Mouse (Mus musculus) CH12.LX (cell line): ENCODE results near the gene Zmynd19. TPM values are rescaled to one million over a fixed set of nuclear protein-coding genes. Genes with fewer than 3 reads are reported as not detected.

Experiments
- DNase-seq: peaks from one replicate; pipeline ENCODE4 v3.0.0-alpha.2; 2013; ENCODE audit errors: extremely low read depth
- H3K27ac ChIP-seq: 2 replicates; pipeline ENCODE4 v1.5.1; 2012; ENCODE audit warnings: low read depth, mild to moderate bottlenecking, control low read depth, moderate library complexity; ENCODE audit not compliant: insufficient read depth
- H3K27me3 ChIP-seq: replicated peaks from 2 replicates; pipeline ENCODE3; 2012; ENCODE audit warnings: inconsistent platforms
- H3K36me3 ChIP-seq, 2 experiments: replicated peaks in 1 of 2; 2 replicates each; pipeline versions ENCODE3 to v1.6.1; 2012; ENCODE audit warnings: inconsistent platforms in 1 of 2, low read length in 1 of 2, mild to moderate bottlenecking in 1 of 2, mixed read lengths in 1 of 2, moderate library complexity in 1 of 2; ENCODE audit not compliant: control insufficient read depth in 1 of 2, insufficient read depth in 1 of 2
- H3K4me1 ChIP-seq, 2 experiments: 2 replicates each; pipeline ENCODE4 v1.6.1; 2012; ENCODE audit warnings: inconsistent platforms in 1 of 2, moderate library complexity in 1 of 2; ENCODE audit not compliant: insufficient read depth in 2 of 2, control insufficient read depth in 1 of 2
- H3K4me2 ChIP-seq: 2 replicates; pipeline ENCODE4 v1.6.1; 2012; ENCODE audit warnings: low read depth, mild to moderate bottlenecking, control low read depth; ENCODE audit not compliant: poor library complexity, insufficient read depth, severe bottlenecking
- H3K4me3 ChIP-seq, 3 experiments: fragments of 150-350 bp in 1 of 3; sonication (generic) in 1 of 3; replicated peaks in 1 of 3; 2 replicates each; pipeline versions ENCODE3 to v1.5.1; 2011 to 2012; ENCODE audit warnings: low read depth in 2 of 3, low read length in 2 of 3, mild to moderate bottlenecking in 2 of 3, moderate library complexity in 2 of 3, control low read depth in 1 of 3, improper control_type of control experiment in 1 of 3, inconsistent platforms in 1 of 3, mixed read lengths in 1 of 3; ENCODE audit not compliant: poor library complexity in 1 of 3
- H3K79me2 ChIP-seq: replicated peaks from 2 replicates; pipeline ENCODE4 v1.6.1; 2012; ENCODE audit warnings: mild to moderate bottlenecking, moderate library complexity; ENCODE audit not compliant: control insufficient read depth, poor library complexity, insufficient read depth, severe bottlenecking; ENCODE audit errors: extremely low read depth
- H3K9ac ChIP-seq: 2 replicates; pipeline ENCODE4 v1.6.1; 2012; ENCODE audit warnings: low read depth, mild to moderate bottlenecking, control low read depth, moderate library complexity; ENCODE audit not compliant: insufficient read depth
- H3K9me3 ChIP-seq: replicated peaks from 2 replicates; pipeline ENCODE3; 2012; ENCODE audit warnings: low read length, inconsistent platforms, mixed read lengths
- BHLHE40 ChIP-seq: IDR thresholded peaks from 2 replicates; pipeline ENCODE4 v1.6.1; 2011; ENCODE audit warnings: mild to moderate bottlenecking, low read depth, low read length, improper control_type of control experiment
- CHD1 ChIP-seq: IDR thresholded peaks from 2 replicates; pipeline ENCODE4 v1.6.1; 2012; ENCODE audit warnings: low read depth, low read length, improper control_type of control experiment, inconsistent platforms
- E2F4 ChIP-seq: IDR thresholded peaks from 2 replicates; pipeline ENCODE4 v1.6.1; 2011; ENCODE audit warnings: low read depth, low read length, improper control_type of control experiment; ENCODE audit not compliant: insufficient replicate concordance
- ETS1 ChIP-seq: conservative IDR thresholded peaks from 2 replicates; pipeline ENCODE4 v1.6.1; 2012; ENCODE audit warnings: low read depth, mild to moderate bottlenecking, inconsistent platforms, low read length, improper control_type of control experiment, moderate library complexity
- HCFC1 ChIP-seq: IDR thresholded peaks from 2 replicates; pipeline ENCODE4 v1.6.1; 2012; ENCODE audit warnings: low read depth, mild to moderate bottlenecking, inconsistent platforms, low read length, improper control_type of control experiment
- JUN ChIP-seq: IDR thresholded peaks from 2 replicates; pipeline ENCODE4 v1.6.1; 2011; ENCODE audit warnings: low read depth, mild to moderate bottlenecking, low read length, improper control_type of control experiment, moderate library complexity; ENCODE audit not compliant: insufficient read depth
- KAT2A ChIP-seq: IDR thresholded peaks from 2 replicates; pipeline ENCODE4 v1.6.1; 2012; ENCODE audit warnings: low read length, improper control_type of control experiment, inconsistent platforms; ENCODE audit not compliant: insufficient replicate concordance
- MAFK ChIP-seq: IDR thresholded peaks from 2 replicates; pipeline ENCODE4 v1.6.1; 2011; ENCODE audit warnings: low read length, improper control_type of control experiment; ENCODE audit not compliant: insufficient replicate concordance
- MAZ ChIP-seq: IDR thresholded peaks from 2 replicates; pipeline ENCODE4 v1.6.1; 2012; ENCODE audit warnings: low read depth, mild to moderate bottlenecking, inconsistent platforms, low read length, improper control_type of control experiment, moderate library complexity
- MYC ChIP-seq: IDR thresholded peaks from 2 replicates; pipeline ENCODE4 v1.6.1; 2011; ENCODE audit warnings: low read depth, mild to moderate bottlenecking, improper control_type of control experiment, low read length
- POLR2AphosphoS2 ChIP-seq: IDR thresholded peaks from 2 replicates; pipeline ENCODE4 v1.6.1; 2011; ENCODE audit warnings: low read depth, low read length, improper control_type of control experiment
- RAD21 ChIP-seq: IDR thresholded peaks from 2 replicates; pipeline ENCODE4 v1.6.1; 2011; ENCODE audit warnings: low read depth, mild to moderate bottlenecking, low read length, improper control_type of control experiment, moderate library complexity
- SMC3 ChIP-seq: IDR thresholded peaks from 2 replicates; pipeline ENCODE4 v1.6.1; 2011; ENCODE audit warnings: low read depth, low read length, improper control_type of control experiment
- TBP ChIP-seq: conservative IDR thresholded peaks from 2 replicates; pipeline ENCODE4 v1.6.1; 2011; ENCODE audit warnings: low read depth, low read length, improper control_type of control experiment
- UBTF ChIP-seq: IDR thresholded peaks from 2 replicates; pipeline ENCODE4 v1.6.1; 2012; ENCODE audit warnings: low read depth, mild to moderate bottlenecking, inconsistent platforms, low read length, improper control_type of control experiment, moderate library complexity
- USF1 ChIP-seq: IDR thresholded peaks from 2 replicates; pipeline ENCODE4 v1.6.1; 2014; ENCODE audit warnings: low read depth, mild to moderate bottlenecking, inconsistent platforms, low read length, improper control_type of control experiment
- USF2 ChIP-seq: conservative IDR thresholded peaks from 2 replicates; pipeline ENCODE4 v1.6.1; 2011; ENCODE audit warnings: low read depth, low read length, improper control_type of control experiment
- ZC3H11A ChIP-seq: IDR thresholded peaks from 2 replicates; pipeline ENCODE4 v1.6.1; 2012; ENCODE audit warnings: low read depth, mild to moderate bottlenecking, inconsistent platforms, low read length, improper control_type of control experiment
- ZKSCAN1 ChIP-seq: IDR thresholded peaks from 2 replicates; pipeline ENCODE4 v1.6.1; 2012; ENCODE audit warnings: low read depth, inconsistent platforms, low read length, improper control_type of control experiment, borderline replicate concordance
- ZNF384 ChIP-seq: IDR thresholded peaks from 2 replicates; pipeline ENCODE4 v1.6.1; 2012; ENCODE audit warnings: low read depth, low read length, improper control_type of control experiment, inconsistent platforms
- dilution Hi-C: fragments of 300-500 bp; cut with MboI; formaldehyde crosslinking; loops from 2 replicates; pipeline ENCODE4 v1.14.3; 2020; ENCODE audit warnings: low sequenced_read_pairs; ENCODE audit not compliant: extremely low pct_unique_long_range_greater_than_20kb, extremely low pct_ligation_motif_present
- in situ Hi-C: fragments of 300-500 bp; cut with MboI; formaldehyde crosslinking; loops from 3 replicates; pipeline ENCODE4 v1.14.3; 2019; ENCODE audit warnings: low sequenced_read_pairs, low pct_ligation_motif_present, low pct_unique_long_range_greater_than_20kb, mixed read lengths
- polyA plus RNA-seq: library from polyadenylated mRNA; unstranded; fragments of >175 nt; gene quantifications from 2 replicates; pipeline ENCODE4 v1.2.1, GENCODE M21; 2012; ENCODE audit warnings: low read depth; ENCODE audit not compliant: insufficient read length
- total RNA-seq, 2 experiments: library from RNA; depleted of rRNA; stranded (reverse); fragments of 300-350 nt in 1 of 2; fragments of >200 nt in 1 of 2; gene quantifications; 2 replicates each; pipeline ENCODE4 v1.2.3; 2012 to 2014

Gene Zmynd19
- total and polyA plus RNA-seq, 3 experiments: 40.9 to 70.2 (median 41.6) TPM

DNA sequence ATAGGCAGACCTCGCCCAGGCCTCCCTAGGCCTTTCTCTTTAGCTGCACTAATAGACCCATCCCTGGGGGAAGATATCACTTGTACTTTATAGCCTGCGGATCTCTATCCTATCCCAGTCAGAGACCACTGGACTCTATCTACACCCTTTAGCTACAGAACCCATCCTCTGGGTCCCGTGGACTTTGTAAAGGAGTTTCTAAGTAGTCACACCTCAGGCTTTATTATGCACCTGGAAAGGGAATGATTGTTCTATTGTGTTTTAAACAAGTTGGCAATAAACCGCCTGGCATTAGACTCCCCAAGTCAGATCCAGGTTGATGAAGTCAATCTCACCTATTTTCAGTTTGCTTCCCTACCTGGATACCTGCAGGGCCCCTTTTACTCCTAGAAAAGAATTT is 37.4 kb upstream of the Zmynd19 start:
- peaks cover 29% of the 10 kb centered on the region for H3K79me2 ChIP-seq
- H3K27ac ChIP-seq: no peak overlapping the region
- no peaks in the 10 kb centered on the region for H3K9me3 ChIP-seq
- in situ Hi-C loops (no loop called here), dilution Hi-C loops (no loop called here)
- TF ChIP-seq MAFK (no peak), SMC3 (no peak), ZNF384 (no peak), BHLHE40 (no peak), POLR2AphosphoS2 (no peak), RAD21 (no peak), MYC (no peak), JUN (no peak), HCFC1 (no peak), KAT2A (no peak), ETS1 (no peak), CHD1 (no peak), E2F4 (no peak)
- no peak overlapping the region for H3K4me2 ChIP-seq
- no peak overlapping the region for H3K9ac ChIP-seq
- H3K27me3 ChIP-seq: no peaks in the 10 kb centered on the region
- H3K4me3 ChIP-seq: no peak overlapping the region
- H3K36me3 ChIP-seq: peaks cover 0 to 22% of the 10 kb centered on the region in 2 experiments
- H3K4me1 ChIP-seq: peaks cover 0 to 21% of the 10 kb centered on the region in 2 experiments; a peak in 2 of 4 replicates
- no peak for DNase-seq

DNA sequence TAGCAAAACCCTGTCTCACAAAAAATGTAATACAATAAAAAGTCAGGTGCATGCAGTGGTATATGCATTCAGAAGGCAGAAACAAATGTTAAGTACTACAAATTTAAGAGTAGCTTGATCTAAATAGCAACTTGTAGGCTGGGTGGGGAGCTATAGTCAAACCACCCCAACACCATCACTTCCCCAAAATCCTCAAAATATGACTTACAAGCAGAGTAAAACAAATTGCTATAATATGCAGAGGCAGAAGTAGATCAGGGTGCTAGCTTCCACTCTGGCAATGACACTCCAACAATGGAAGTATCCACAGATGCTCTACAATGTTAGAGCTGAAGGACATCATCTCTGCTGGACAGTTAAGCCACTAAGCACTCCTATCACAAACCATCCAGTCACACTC is 37.0 kb upstream of the Zmynd19 start:
- Histone ChIP-seq H3K4me2 (no peak overlapping the region), H3K9me3 (no peaks in the 10 kb centered on the region), H3K36me3 (peaks cover 0 to 22% of the 10 kb centered on the region in 2 experiments), H3K9ac (no peak overlapping the region), H3K27me3 (no peaks in the 10 kb centered on the region), H3K27ac (no peak overlapping the region), H3K79me2 (peaks cover 31% of the 10 kb centered on the region), H3K4me3 (no peak overlapping the region), H3K4me1 (peaks cover 0 to 25% of the 10 kb centered on the region in 2 experiments; a peak in 3 of 4 replicates)
- dilution Hi-C loops (no loop called here), in situ Hi-C loops (no loop called here)
- DNase-seq: no peak
- TF ChIP-seq ZKSCAN1: no peak
- TF ChIP-seq ZC3H11A: no peak
- no peak for TF ChIP-seq UBTF
- TF ChIP-seq USF1: no peak
- no peak for TF ChIP-seq MAZ
- no peak for TF ChIP-seq USF2
- TF ChIP-seq MYC: no peak
- TF ChIP-seq MAFK: no peak
- no peak for TF ChIP-seq KAT2A
- TF ChIP-seq TBP: no peak
- TF ChIP-seq ZNF384: no peak
- no peak for TF ChIP-seq E2F4
